Mouse (Mus musculus): ENCODE results near the gene Polr2h. TPM values are rescaled to one million over a fixed set of nuclear protein-coding genes. Genes with fewer than 3 reads are reported as not detected.

Gene Polr2h
- polyA plus RNA-seq, 1 experiment from 2014 or later: 80.7 TPM

GRCm38 (mm10) chr16:20756052-20756451 lies 38.6 kb downstream of the Polr2h start:
- 92% methylated on average over 5 of the region's 5 CpGs for WGBS
- no peak overlapping the region for H3K9ac ChIP-seq

DNA sequence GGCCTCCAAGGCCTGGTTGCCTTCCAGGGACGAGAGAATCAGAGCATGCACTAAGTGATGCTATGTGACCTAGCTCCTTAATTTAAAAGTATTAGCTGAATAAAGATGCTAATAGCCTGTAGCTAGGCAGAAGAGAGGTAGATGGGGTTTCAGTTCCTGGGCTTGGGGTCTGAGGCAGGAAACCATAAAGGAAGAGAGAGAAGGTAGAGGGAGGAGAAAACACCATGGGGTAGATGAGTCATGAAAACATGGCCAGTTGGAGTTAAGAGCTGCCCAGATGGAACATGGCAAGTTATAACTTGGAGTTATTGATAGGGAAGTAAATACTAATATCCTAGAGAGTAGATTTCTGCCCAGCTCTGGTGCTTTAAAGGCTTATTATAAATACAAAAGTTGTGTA lies 39.9 kb downstream of the Polr2h start:
- Histone ChIP-seq H3K27ac (no peak overlapping the region), H3K4me1 (no peaks in the 10 kb centered on the region), H3K4me3 (no peak overlapping the region), H3K27me3 (no peaks in the 10 kb centered on the region), H3K4me2 (replicated peaks) (no peak overlapping the region), H3K9me3 (replicated peaks) (no peaks in the 10 kb centered on the region), H3K36me3 (no peaks in the 10 kb centered on the region), H3K9ac (no peak overlapping the region)
- ATAC-seq (ENCODE audit: low FRiP score): no peak
- WGBS: 72% methylated on average over 1 of the region's 1 CpGs

More at GRCm38 (mm10) chr16:20756052-20756451, 38.6 kb downstream of the Polr2h start:
- no peaks in the 10 kb centered on the region for H3K9me3 ChIP-seq (replicated peaks)
- no peak overlapping the region for H3K4me3 ChIP-seq
- H3K4me2 ChIP-seq (replicated peaks): no peak overlapping the region
- no peak for ATAC-seq (ENCODE audit: low FRiP score)
- H3K36me3 ChIP-seq: no peaks in the 10 kb centered on the region
- H3K4me1 ChIP-seq: no peaks in the 10 kb centered on the region
- H3K27me3 ChIP-seq: no peaks in the 10 kb centered on the region
- H3K27ac ChIP-seq: no peak overlapping the region

DNA sequence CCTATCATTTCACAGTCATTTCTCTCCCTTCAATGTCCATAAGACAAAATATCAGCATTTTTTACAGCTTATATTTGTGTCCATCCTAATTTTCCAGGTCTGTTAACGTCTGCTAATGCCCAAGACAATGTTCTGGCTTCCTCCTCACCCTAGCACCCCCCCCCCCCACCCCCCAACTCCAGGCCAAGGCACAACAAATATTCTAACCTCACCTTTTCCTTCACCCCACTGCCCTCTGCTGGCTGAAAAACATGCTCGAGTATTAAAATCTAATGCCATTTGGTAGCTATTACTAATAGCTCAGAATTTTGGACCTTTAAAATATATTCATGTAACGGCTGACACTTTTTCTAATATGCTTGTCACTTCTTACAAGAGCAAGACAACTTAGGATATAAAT lies 44.2 kb downstream of the Polr2h start:
- H3K4me1 ChIP-seq: no peaks in the 10 kb centered on the region
- no peak overlapping the region for H3K4me3 ChIP-seq
- no peak overlapping the region for H3K27ac ChIP-seq
- no peak overlapping the region for H3K9ac ChIP-seq
- no peaks in the 10 kb centered on the region for H3K9me3 ChIP-seq (replicated peaks)
- no peak for ATAC-seq (ENCODE audit: low FRiP score)
- no peaks in the 10 kb centered on the region for H3K27me3 ChIP-seq
- H3K36me3 ChIP-seq: no peaks in the 10 kb centered on the region
- WGBS: 13% methylated on average over 3 of the region's 3 CpGs
- H3K4me2 ChIP-seq (replicated peaks): no peak overlapping the region

DNA sequence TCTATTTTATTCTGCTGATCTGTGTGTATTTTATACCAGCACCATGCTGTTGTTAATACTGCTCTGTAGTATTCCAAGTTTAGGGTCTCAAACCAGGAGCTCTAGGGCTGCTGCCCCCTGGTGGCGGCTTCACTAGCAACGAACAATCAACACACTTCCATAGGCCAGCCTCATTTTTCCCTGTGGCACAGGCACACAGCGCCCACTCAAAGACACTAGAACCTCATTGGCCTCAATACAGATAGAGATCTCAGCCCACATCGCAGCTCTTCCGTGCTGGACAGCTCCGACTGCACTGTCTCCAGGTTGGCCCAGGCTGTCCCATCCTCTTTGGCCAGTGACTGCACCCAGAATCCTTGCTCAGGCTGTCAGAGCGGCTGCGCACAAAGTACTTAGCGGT lies 47.8 kb downstream of the Polr2h start:
- Histone ChIP-seq H3K9me3 (replicated peaks) (no peaks in the 10 kb centered on the region), H3K27me3 (no peaks in the 10 kb centered on the region), H3K36me3 (no peaks in the 10 kb centered on the region), H3K4me2 (replicated peaks) (no peak overlapping the region), H3K4me1 (no peaks in the 10 kb centered on the region), H3K4me3 (no peak overlapping the region), H3K9ac (no peak overlapping the region), H3K27ac (no peak overlapping the region)
- WGBS: 47% methylated on average over 9 of the region's 9 CpGs
- no peak for ATAC-seq (ENCODE audit: low FRiP score)

Other genes with a start within 250 kb of the Polr2h start
- gene Eif2b5, start 218.8 kb upstream of the Polr2h start, polyA plus RNA-seq (2016; fragmentation: Nextera tagmentation; extraction: Ambion mirVana): 118 and 127 TPM in 2 replicates
- gene Dvl3, start 200.7 kb upstream of the Polr2h start, polyA plus RNA-seq (2016; fragmentation: Nextera tagmentation; extraction: Ambion mirVana): 51.6 and 60.5 TPM in 2 replicates
- gene Ap2m1, start 182.2 kb upstream of the Polr2h start, polyA plus RNA-seq (2016; fragmentation: Nextera tagmentation; extraction: Ambion mirVana): 901 and 915 TPM in 2 replicates
- gene Abcf3, start 169.1 kb upstream of the Polr2h start, polyA plus RNA-seq (2016; fragmentation: Nextera tagmentation; extraction: Ambion mirVana): 72.7 and 76.2 TPM in 2 replicates
- gene Vwa5b2, start 128.2 kb upstream of the Polr2h start, polyA plus RNA-seq (2016; fragmentation: Nextera tagmentation; extraction: Ambion mirVana): 8.8 and 11.0 TPM in 2 replicates
- 16.6 and 20.1 TPM in 2 replicates for gene Eef1akmt4, start 106.1 kb upstream of the Polr2h start, polyA plus RNA-seq (2016; fragmentation: Nextera tagmentation; extraction: Ambion mirVana)
- 0.20 TPM in 1 of 2 replicates, not detected in the other for gene Gm49333, start 106.1 kb upstream of the Polr2h start, polyA plus RNA-seq (2016; fragmentation: Nextera tagmentation; extraction: Ambion mirVana)
- 40.0 and 42.6 TPM in 2 replicates for gene Alg3, start 105.9 kb upstream of the Polr2h start, polyA plus RNA-seq (2016; fragmentation: Nextera tagmentation; extraction: Ambion mirVana)
- gene Camk2n2, start 96.4 kb upstream of the Polr2h start, polyA plus RNA-seq (2016; fragmentation: Nextera tagmentation; extraction: Ambion mirVana): 9.1 TPM in 2 replicates
- 7.7 and 10.2 TPM in 2 replicates for gene Ece2, start 87.8 kb upstream of the Polr2h start, polyA plus RNA-seq (2016; fragmentation: Nextera tagmentation; extraction: Ambion mirVana)
- gene Psmd2, start 66.0 kb upstream of the Polr2h start, polyA plus RNA-seq (2016; fragmentation: Nextera tagmentation; extraction: Ambion mirVana): 397 and 411 TPM in 2 replicates
- 197 and 200 TPM in 2 replicates for gene Eif4g1, start 49.4 kb upstream of the Polr2h start, polyA plus RNA-seq (2016; fragmentation: Nextera tagmentation; extraction: Ambion mirVana)
- 19.4 and 19.8 TPM in 2 replicates for gene Fam131a, start 24.4 kb upstream of the Polr2h start, polyA plus RNA-seq (2016; fragmentation: Nextera tagmentation; extraction: Ambion mirVana)
- 40.0 and 40.5 TPM in 2 replicates for gene Clcn2, start 81 bp downstream of the Polr2h start, polyA plus RNA-seq (2016; fragmentation: Nextera tagmentation; extraction: Ambion mirVana)
- 6.0 and 6.4 TPM in 2 replicates for gene Chrd, start 15.5 kb downstream of the Polr2h start, polyA plus RNA-seq (2016; fragmentation: Nextera tagmentation; extraction: Ambion mirVana)
- 0.96 and 0.98 TPM in 2 replicates for gene Thpo, start 16.8 kb downstream of the Polr2h start, polyA plus RNA-seq (2016; fragmentation: Nextera tagmentation; extraction: Ambion mirVana)